Mouse (Mus musculus): ENCODE measurements around the gene Adam11.

DNA sequence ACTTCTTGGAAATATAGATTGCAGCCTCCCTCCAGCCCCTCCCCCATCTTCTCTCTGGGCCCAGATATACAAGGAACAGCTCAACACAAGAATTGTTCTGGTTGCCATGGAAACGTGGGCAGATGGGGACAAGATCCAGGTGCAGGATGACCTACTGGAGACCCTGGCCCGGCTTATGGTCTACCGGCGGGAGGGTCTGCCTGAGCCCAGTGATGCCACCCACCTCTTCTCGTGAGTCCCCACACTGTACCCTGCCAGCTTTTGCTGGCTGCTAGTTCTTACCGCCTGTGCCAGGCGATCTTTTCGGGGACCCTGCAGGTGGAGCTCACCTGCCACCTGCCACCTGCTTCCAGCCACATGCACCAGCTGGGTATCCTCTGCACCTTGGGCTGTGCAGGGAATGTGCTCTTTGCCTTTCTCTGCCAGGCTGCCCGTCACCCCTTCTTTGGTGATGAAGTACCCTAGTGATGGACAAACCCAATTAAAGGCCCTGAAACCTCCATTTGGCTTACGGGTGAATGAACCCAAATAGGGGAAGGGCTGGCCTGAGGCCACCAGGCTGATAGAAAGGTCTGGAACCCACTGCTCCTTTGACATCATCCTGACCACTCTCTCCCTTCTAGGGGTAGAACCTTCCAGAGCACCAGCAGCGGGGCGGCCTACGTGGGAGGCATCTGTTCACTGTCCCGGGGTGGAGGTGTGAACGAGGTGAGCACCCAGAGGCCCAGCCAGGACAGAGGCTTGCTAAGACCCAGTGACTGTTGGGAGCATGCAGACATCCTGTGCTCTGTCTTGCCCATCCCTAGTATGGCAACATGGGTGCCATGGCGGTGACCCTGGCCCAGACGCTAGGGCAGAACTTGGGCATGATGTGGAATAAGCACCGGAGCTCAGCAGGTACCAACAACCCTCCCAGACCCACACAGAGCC lies 11.8 kb downstream of the Adam11 start:
- TF ChIP-seq CTCF (IDR thresholded peaks at IDR 0.05; ENCODE audit: low read depth) (no peak), EP300 (IDR thresholded peaks at IDR 0.05; ENCODE audit: low read depth) (no peak)
